Mouse (Mus musculus): ENCODE results near the gene Xrcc6.
"Not testable (repeated sequence)": the region's sequence is repeated elsewhere in the genome, so short reads cannot be mapped to it uniquely, and the experiment has no call there.

Xrcc6 gene

GRCm38 (mm10) chr15:81966062-81966829 is 21.4 kb upstream of the Xrcc6 start:
- DNase-seq, result no peak

- no peak for DNase-seq
Observed at GRCm38 (mm10) chr15:81967821-81968220, 19.8 kb upstream of the Xrcc6 start.

- no peak for DNase-seq
Observed at GRCm38 (mm10) chr15:81968447-81968846, 19.2 kb upstream of the Xrcc6 start.

GRCm38 (mm10) chr15:81969173-81969572 is 18.5 kb upstream of the Xrcc6 start:
- DNase-seq, result no peak

- DNase-seq, result not testable (repeated sequence)
Observed at GRCm38 (mm10) chr15:81969635-81970034, 18.0 kb upstream of the Xrcc6 start.

GRCm38 (mm10) chr15:81970498-81970897 is 17.1 kb upstream of the Xrcc6 start:
- DNase-seq, result not testable (repeated sequence)

GRCm38 (mm10) chr15:81975156-81975555 is 12.5 kb upstream of the Xrcc6 start:
- not testable (repeated sequence) for DNase-seq

GRCm38 (mm10) chr15:81980321-81980720 is 7.3 kb upstream of the Xrcc6 start, which contains the start of gene 1700029P11Rik:
Gene 1700029P11Rik, plus strand, starts transcription at chr15:81980540.
- no peak for DNase-seq

GRCm38 (mm10) chr15:81982173-81982572 is 5.5 kb upstream of the Xrcc6 start:
- DNase-seq, result no peak

- no peak for DNase-seq
Observed at GRCm38 (mm10) chr15:81985267-81986161, 2.1 kb upstream of the Xrcc6 start.

- peak; percentile 86 for DNase-seq
Observed at GRCm38 (mm10) chr15:81989371-81990062, 1.9 kb downstream of the Xrcc6 start.

- no peak for DNase-seq
Observed at GRCm38 (mm10) chr15:81990549-81990948, 2.9 kb downstream of the Xrcc6 start.

GRCm38 (mm10) chr15:81993992-81994391 is 6.4 kb downstream of the Xrcc6 start:
- no peak for DNase-seq

- no peak for DNase-seq
Observed at GRCm38 (mm10) chr15:82004257-82004656, 16.6 kb downstream of the Xrcc6 start.

GRCm38 (mm10) chr15:82011947-82012346 is 24.3 kb downstream of the Xrcc6 start:
- no peak for DNase-seq

- DNase-seq, result no peak
Observed at GRCm38 (mm10) chr15:82014745-82015391, 27.2 kb downstream of the Xrcc6 start.

GRCm38 (mm10) chr15:82015392-82016100 is 27.9 kb downstream of the Xrcc6 start:
- DNase-seq, result peak; percentile 33

- peak; percentile 99 for DNase-seq
Observed at GRCm38 (mm10) chr15:82016101-82016808, 28.6 kb downstream of the Xrcc6 start.

GRCm38 (mm10) chr15:82016830-82017229 is 29.2 kb downstream of the Xrcc6 start:
- DNase-seq, result no peak

- no peak for DNase-seq
Observed at GRCm38 (mm10) chr15:82017461-82017860, 29.8 kb downstream of the Xrcc6 start.

GRCm38 (mm10) chr15:82019288-82019687 is 31.7 kb downstream of the Xrcc6 start:
- DNase-seq, result no peak
